Mouse (Mus musculus) hindbrain, embryonic 11.5 days (tissue): ENCODE results near the gene Apbb1ip. TPM values are rescaled to one million over a fixed set of nuclear protein-coding genes. Genes with fewer than 3 reads are reported as not detected.

ENCODE experiments used
- ATAC-seq: fragments of 200-750 bp; cut with Nextera tagmentation; 2 replicates; pipeline ENCODE4 v1.8.0; 2017; ENCODE audit warnings: mild to moderate bottlenecking, moderate TSS enrichment, moderate library complexity; ENCODE audit not compliant: low FRiP score
- DNase-seq: peaks from one replicate; pipeline ENCODE4 v3.0.0-alpha.2; 2015; ENCODE audit warnings: low spot score
- H3K27ac ChIP-seq: fragments of 300-500 bp; sonication (generic); 2 replicates; pipeline ENCODE4 v1.5.1; 2014; ENCODE audit warnings: mild to moderate bottlenecking, low read depth, low read length
- H3K27me3 ChIP-seq: fragments of 300-500 bp; sonication (generic); 2 replicates; pipeline ENCODE4 v1.6.1; 2014; ENCODE audit warnings: mild to moderate bottlenecking, low read length, moderate library complexity, mixed read lengths; ENCODE audit not compliant: control insufficient read depth, insufficient read depth
- H3K36me3 ChIP-seq: fragments of 300-500 bp; sonication (generic); 2 replicates; pipeline ENCODE4 v1.6.1; 2014; ENCODE audit warnings: mild to moderate bottlenecking, low read length, moderate library complexity, mixed read lengths; ENCODE audit not compliant: control insufficient read depth, insufficient read depth
- H3K4me1 ChIP-seq: fragments of 300-500 bp; sonication (generic); replicated peaks from 2 replicates; pipeline ENCODE4 v1.6.1; 2014; ENCODE audit warnings: low read length, mixed read lengths; ENCODE audit not compliant: control insufficient read depth, insufficient read depth
- H3K4me2 ChIP-seq: fragments of 300-500 bp; sonication (generic); replicated peaks from 2 replicates; pipeline ENCODE4 v1.6.1; 2014; ENCODE audit warnings: mild to moderate bottlenecking, low read depth, low read length
- H3K4me3 ChIP-seq: fragments of 300-500 bp; sonication (generic); 2 replicates; pipeline ENCODE4 v1.5.1; 2014; ENCODE audit warnings: low read depth, low read length
- H3K9ac ChIP-seq: fragments of 300-500 bp; sonication (generic); 2 replicates; pipeline ENCODE4 v1.6.1; 2014; ENCODE audit warnings: low read depth, low read length
- H3K9me3 ChIP-seq: fragments of 300-500 bp; sonication (generic); 2 replicates; pipeline ENCODE4 v1.6.1; 2016; ENCODE audit warnings: low read length; ENCODE audit not compliant: control insufficient read depth
- WGBS: fragments of 180-500 bp; shearing (Covaris S2); extraction: QIAGEN DNeasy Blood & Tissue Kit; methylation state at CpG from one replicate; pipeline ENCODE4 v1.1.7; 2014; 5-methylcytosine and 5-hydroxymethylcytosine counted together
- polyA plus RNA-seq: library from polyadenylated mRNA; unstranded; fragments of >200 nt; fragmentation: Nextera tagmentation; extraction: Ambion mirVana; gene quantifications from 2 replicates; pipeline ENCODE4 v1.2.1, GENCODE M21; 2014

Gene Apbb1ip
- polyA plus RNA-seq, 1 experiment from 2014 or later = 1.2 TPM

- Histone ChIP-seq H3K27ac (no peak overlapping the region), H3K27me3 (no peaks in the 10 kb centered on the region), H3K9me3 (no peaks in the 10 kb centered on the region), H3K9ac (no peak overlapping the region), H3K4me1 (no peaks in the 10 kb centered on the region), H3K4me2 (no peak overlapping the region), H3K4me3 (no peak overlapping the region), H3K36me3 (no peaks in the 10 kb centered on the region)
- DNase-seq = no peak
- no peak for ATAC-seq
Measured at GRCm38 (mm10) chr2:22796487-22796886, 22.6 kb downstream of the Apbb1ip start.

GRCm38 (mm10) chr2:22799430-22800041 is 25.6 kb downstream of the Apbb1ip start:
- no peaks in the 10 kb centered on the region for H3K27me3 ChIP-seq
- H3K4me1 ChIP-seq = no peaks in the 10 kb centered on the region
- H3K9ac ChIP-seq = no peak overlapping the region
- DNase-seq (no peak), ATAC-seq (no peak)
- no peaks in the 10 kb centered on the region for H3K36me3 ChIP-seq
- no peaks in the 10 kb centered on the region for H3K9me3 ChIP-seq
- H3K4me3 ChIP-seq = no peak overlapping the region
- H3K4me2 ChIP-seq = no peak overlapping the region
- H3K27ac ChIP-seq = no peak overlapping the region
- WGBS = 83% methylated on average over 2 of the region's 2 CpGs

DNA sequence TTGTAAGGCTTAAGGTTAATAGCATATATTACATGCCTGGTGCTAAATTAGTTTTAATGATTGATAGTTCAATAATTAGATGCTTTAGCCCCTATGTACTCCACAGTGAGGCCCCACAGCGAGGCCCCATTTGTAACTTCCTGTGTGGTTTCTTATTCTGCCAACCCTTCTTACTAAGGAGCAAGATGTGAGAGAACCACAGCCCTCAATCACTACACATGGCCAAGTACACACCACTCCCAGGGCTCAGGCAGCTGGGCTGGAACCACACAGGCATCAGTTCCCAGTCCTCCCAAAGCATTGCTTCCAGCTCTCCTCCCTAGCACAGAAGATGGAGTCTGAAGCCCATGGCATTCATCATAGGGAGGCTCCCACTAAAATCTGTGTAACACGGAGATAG is 31.7 kb downstream of the Apbb1ip start:
- no peak for DNase-seq
- H3K27me3 ChIP-seq = no peaks in the 10 kb centered on the region
- no peaks in the 10 kb centered on the region for H3K9me3 ChIP-seq
- no peaks in the 10 kb centered on the region for H3K36me3 ChIP-seq
- H3K4me2 ChIP-seq = no peak overlapping the region
- H3K4me3 ChIP-seq = no peak overlapping the region
- H3K27ac ChIP-seq = no peak overlapping the region
- no peak overlapping the region for H3K9ac ChIP-seq
- H3K4me1 ChIP-seq = no peaks in the 10 kb centered on the region
- ATAC-seq = no peak
- 80% methylated on average over 2 of the region's 2 CpGs for WGBS

DNA sequence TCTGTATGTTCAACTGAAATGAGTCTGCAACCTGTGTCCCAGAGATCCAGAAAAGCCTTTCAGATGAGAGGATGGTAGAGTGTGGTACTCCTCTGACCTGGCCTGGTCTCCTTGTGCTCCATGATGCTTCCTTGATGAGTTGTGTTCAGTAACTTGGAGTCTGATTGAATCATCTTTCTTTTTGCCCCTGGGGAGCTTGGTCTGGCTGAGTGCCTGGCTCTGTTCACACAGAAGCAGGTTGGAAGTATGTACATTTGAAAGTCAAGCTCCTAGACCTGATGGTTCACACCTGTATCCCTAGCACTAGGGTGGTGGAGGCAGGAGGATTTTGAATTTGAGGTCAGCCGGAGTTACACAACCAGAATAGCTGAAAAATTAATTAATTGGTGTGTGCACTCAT is 32.7 kb downstream of the Apbb1ip start:
- Histone ChIP-seq H3K27me3 (no peaks in the 10 kb centered on the region), H3K4me3 (no peak overlapping the region), H3K9me3 (no peaks in the 10 kb centered on the region), H3K4me2 (no peak overlapping the region), H3K36me3 (no peaks in the 10 kb centered on the region), H3K4me1 (no peaks in the 10 kb centered on the region), H3K27ac (no peak overlapping the region), H3K9ac (no peak overlapping the region)
- DNase-seq (no peak), ATAC-seq (no peak)
- WGBS = 87% methylated on average over 1 of the region's 1 CpGs

- Histone ChIP-seq H3K36me3 (no peaks in the 10 kb centered on the region), H3K4me1 (no peaks in the 10 kb centered on the region), H3K27me3 (no peaks in the 10 kb centered on the region), H3K27ac (no peak overlapping the region), H3K4me3 (no peak overlapping the region), H3K9ac (no peak overlapping the region), H3K4me2 (no peak overlapping the region), H3K9me3 (no peaks in the 10 kb centered on the region)
- ATAC-seq (no peak), DNase-seq (no peak)
- 52% methylated on average over 1 of the region's 1 CpGs for WGBS
Measured at GRCm38 (mm10) chr2:22807312-22807711, 33.4 kb downstream of the Apbb1ip start.

DNA sequence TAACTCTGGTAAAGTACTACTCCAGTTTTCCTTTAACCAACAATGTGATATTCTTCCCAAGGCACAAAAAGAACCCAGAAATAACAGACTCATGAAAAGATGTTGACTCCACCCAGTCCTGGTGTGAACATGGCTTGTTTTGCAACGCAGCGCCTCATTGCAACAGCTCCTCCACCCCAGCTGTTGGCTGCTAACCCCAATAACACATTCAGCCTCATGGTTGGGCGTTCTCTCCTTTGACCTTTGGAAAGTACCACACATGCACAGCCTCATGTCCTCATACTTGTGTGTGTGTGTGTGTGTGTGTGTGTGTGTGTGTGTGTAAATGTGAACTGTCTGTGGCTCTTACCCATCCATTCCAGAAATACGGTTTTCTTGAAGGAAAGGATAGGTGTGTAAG is 37.0 kb downstream of the Apbb1ip start:
- Histone ChIP-seq H3K27ac (no peak overlapping the region), H3K36me3 (no peaks in the 10 kb centered on the region), H3K4me1 (no peaks in the 10 kb centered on the region), H3K4me3 (no peak overlapping the region), H3K27me3 (no peaks in the 10 kb centered on the region), H3K4me2 (no peak overlapping the region), H3K9ac (no peak overlapping the region), H3K9me3 (no peaks in the 10 kb centered on the region)
- DNase-seq (no peak), ATAC-seq (no peak)
- 98% methylated on average over 4 of the region's 4 CpGs for WGBS

DNA sequence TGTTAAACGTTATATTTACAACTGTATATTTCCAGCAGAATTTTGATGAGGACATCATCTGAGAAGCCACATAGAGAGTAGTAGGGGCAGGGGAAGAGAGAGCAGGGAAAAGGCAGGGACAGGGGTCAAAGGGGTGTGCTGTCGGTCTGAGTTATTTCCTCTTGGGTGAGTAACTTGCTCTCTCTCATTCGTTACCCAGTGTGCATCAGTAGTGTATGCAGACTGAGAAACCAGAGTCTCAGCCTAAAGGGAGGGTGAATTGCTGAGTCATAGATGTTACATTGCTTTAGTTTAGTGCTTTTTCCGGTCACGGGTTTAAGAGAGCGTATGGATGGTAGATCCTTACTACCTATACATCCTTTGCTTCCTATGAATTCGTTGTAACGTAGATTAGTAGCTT is 37.6 kb downstream of the Apbb1ip start:
- H3K4me1 ChIP-seq = no peaks in the 10 kb centered on the region
- no peaks in the 10 kb centered on the region for H3K27me3 ChIP-seq
- no peak overlapping the region for H3K4me2 ChIP-seq
- WGBS = 84% methylated on average over 8 of the region's 8 CpGs
- no peaks in the 10 kb centered on the region for H3K36me3 ChIP-seq
- no peak for ATAC-seq
- DNase-seq = no peak
- H3K9ac ChIP-seq = no peak overlapping the region
- H3K9me3 ChIP-seq = no peaks in the 10 kb centered on the region
- no peak overlapping the region for H3K4me3 ChIP-seq
- no peak overlapping the region for H3K27ac ChIP-seq

DNA sequence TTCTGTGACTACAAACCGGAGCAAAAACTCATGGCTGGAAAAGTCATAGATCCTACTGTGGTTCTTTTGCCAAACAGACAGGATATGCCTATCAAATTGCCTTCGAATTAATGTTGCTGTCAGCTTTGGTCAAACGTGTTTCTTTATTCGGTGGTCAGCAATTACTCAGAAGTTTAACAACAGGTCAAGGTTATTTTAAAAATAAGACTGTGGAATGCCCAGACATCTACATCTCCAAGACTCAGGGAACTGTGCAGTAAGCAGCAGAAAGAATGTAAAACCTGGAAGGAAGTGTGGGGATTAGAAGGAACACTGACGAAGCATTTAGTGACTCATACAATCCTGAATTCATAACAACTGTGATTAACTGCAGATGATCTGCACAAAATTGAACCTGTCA is 40.0 kb downstream of the Apbb1ip start:
- H3K4me2 ChIP-seq = no peak overlapping the region
- H3K9me3 ChIP-seq = no peaks in the 10 kb centered on the region
- no peak for ATAC-seq
- no peaks in the 10 kb centered on the region for H3K36me3 ChIP-seq
- no peak overlapping the region for H3K27ac ChIP-seq
- no peaks in the 10 kb centered on the region for H3K4me1 ChIP-seq
- H3K27me3 ChIP-seq = no peaks in the 10 kb centered on the region
- H3K4me3 ChIP-seq = no peak overlapping the region
- H3K9ac ChIP-seq = no peak overlapping the region
- no peak for DNase-seq
- WGBS = 87% methylated on average over 5 of the region's 5 CpGs

DNA sequence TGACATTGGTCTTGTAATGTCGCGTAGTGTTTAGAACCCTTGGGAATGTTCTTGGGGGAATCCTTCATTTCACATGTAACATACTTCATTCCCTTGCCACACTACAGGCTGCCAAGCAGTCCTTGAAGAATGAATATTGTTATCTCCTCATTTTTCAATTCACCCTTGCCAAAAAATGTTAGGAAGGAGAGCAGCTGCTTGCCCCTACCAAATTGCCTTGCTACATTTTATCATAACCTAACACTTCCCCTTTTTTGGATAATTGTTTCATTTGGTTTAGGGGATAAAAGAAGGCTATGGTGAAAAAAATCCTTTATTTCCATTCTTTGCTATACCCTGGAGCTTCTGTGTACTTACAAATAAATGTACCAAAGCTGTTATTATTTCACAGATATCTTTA is 41.8 kb downstream of the Apbb1ip start:
- Histone ChIP-seq H3K27ac (no peak overlapping the region), H3K36me3 (no peaks in the 10 kb centered on the region), H3K9ac (no peak overlapping the region), H3K9me3 (no peaks in the 10 kb centered on the region), H3K4me3 (no peak overlapping the region), H3K4me1 (no peaks in the 10 kb centered on the region), H3K4me2 (no peak overlapping the region), H3K27me3 (no peaks in the 10 kb centered on the region)
- 98% methylated on average over 2 of the region's 2 CpGs for WGBS
- no peak for DNase-seq
- no peak for ATAC-seq
